Mouse (Mus musculus): Measurements from ENCODE around the gene Ankrd11.
A peak's percentile ranks its signal among the peaks of the same experiment; 100 is the strongest.

Gene Ankrd11

DNA sequence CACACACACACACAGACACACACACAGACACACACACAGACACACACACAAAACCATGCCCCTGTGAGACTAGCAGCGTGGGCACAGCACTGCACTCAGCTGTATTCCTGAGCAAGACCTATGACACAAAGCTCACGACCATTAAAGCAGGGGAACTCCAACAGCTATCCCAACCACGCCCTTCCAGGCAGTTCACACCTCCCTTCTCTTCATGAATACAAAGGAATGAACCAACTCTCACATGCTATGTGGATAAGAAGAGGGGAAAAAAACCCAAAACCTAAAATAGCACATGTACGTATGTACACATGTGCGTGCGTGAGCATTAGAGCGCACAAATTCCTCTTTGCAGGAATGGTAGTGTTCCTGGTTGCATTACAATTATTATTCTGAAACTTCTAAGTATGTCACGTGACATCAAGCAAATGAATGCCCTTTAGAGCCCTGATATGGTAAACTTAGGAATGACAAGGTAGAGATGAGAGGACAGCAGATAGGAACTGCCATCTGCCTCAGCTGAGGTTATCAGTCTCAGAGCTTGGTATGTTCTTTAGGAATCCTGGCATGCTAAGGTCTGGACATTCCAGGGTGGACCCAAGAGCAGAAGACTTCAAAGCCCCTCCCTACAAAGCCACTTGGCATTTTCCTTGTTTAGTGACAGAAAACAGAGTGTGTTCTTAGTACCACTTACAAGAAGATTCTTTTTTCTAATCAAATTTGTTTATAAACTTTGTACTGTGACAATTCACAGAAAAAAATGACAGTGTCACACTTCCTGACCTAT lies 115.9 kb downstream of the Ankrd11 start:
- no peak for DNase-seq

DNA sequence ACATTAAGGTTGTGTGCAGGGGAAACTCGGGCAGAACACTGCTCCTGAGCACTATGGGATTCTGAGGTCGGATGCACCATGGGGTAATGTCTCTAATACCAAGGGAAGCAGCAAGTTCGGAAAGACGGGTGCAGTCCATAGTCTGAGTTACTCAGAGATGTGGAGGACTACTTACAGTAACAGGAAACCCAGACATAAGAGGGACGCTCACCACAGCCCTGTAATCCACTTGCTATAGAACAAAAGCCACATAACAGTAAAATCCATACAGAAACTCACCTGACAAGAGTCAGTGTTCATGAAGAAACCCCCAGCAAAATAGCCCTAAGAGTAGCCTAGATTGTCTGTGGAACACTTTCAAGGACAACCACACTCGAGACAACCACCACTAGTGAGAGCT lies 118.0 kb downstream of the Ankrd11 start:
- DNase-seq = no peak

DNA sequence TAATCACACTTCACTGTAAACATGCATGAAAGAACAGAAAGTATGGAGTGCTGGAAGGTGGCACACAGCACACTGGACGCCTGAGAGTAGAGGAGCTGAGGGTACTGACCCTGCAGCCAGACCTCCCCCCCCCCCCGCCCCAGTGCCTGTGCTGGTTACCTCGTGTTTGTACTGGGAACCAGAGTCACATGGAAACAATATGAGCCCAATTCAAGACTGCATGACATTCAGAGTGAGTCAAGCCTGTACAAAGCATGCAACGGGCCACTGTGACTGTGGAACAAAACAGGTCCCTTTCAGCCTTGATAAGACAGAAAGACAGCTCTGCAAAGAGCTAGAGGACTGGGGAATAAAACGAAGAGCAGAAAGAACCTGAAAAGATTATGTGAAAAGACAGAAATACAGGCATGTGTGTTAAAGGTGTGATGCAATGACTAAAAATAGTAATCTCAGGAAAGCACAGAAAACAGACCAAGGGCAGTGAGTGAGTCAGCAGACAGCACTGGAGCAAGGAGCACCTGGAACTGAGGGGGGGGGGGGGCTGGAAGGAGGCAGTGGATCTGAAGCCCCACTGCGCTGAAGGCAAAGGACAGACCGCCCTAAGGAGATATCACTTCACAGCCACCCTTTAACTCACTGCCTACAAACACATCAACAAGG lies 118.5 kb downstream of the Ankrd11 start:
- no peak for DNase-seq

DNA sequence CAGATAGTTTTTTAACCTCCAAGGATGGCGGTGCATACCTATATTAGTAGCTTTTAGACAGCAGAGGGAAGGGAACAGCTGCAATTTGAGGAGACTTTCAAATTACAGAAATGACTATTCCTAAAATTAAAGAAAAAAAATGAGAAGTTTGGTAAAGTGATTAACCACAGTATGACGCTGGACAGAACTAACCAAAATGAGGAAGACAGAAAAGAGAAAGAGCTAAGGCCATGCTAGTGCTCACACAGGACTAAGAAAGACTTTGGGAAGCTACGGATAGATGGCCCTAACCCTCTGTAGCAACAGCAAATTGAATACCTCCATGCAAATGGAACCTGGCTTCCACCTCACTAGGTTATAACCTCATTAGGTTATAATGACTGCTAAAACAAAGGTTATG lies 119.1 kb downstream of the Ankrd11 start:
- DNase-seq = no peak

DNA sequence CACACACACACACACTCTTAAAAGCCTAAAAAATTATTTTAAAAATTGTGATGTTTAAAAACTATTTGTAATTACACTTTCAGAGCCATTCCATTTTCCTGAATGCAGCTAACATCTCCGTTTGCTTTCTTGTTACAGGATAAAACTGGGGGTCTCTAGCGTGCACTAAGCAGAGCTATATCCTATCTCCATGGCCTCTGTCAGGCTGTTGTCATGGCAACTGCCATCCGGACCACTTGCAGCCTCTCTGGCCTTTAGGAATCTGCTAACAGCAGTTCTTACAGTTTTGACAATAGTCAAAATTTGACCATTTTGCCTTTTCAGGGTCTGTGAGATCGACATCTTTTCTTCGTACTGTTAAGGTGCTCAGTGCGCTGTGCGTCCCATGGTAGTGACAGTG lies 121.2 kb downstream of the Ankrd11 start:
- no peak for DNase-seq

DNA sequence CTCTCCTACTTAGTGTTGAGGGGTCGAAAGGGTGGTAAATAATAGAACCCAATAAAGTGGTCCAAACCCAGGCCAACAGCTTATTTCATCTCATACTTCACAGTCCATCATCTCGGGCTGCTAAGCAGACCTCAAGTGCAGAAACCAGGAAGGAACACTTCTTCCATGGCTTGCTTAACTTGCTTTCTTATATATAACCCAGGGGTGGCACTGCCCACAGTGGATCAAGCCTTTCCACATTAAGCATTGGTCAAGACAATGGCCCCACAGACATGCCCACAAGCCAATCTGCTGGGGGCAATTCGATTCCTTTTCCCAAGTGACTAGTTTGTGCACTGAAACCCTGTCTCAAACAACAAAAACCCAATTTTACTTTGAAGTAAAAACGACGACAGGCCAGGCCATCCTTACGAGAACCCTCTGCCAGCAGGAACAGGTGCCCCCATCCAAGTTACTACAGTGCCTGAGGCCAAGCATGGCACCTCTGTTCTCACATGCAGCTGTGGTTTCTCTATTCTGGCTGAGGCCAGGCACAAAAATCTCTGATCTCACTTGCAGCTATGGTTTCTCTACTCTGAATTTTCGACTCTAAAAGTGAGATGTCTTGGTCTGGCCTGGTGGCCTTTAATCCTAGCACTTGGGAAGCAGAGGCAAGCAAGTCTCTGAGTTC lies 123.5 kb downstream of the Ankrd11 start:
- DNase-seq = no peak

DNA sequence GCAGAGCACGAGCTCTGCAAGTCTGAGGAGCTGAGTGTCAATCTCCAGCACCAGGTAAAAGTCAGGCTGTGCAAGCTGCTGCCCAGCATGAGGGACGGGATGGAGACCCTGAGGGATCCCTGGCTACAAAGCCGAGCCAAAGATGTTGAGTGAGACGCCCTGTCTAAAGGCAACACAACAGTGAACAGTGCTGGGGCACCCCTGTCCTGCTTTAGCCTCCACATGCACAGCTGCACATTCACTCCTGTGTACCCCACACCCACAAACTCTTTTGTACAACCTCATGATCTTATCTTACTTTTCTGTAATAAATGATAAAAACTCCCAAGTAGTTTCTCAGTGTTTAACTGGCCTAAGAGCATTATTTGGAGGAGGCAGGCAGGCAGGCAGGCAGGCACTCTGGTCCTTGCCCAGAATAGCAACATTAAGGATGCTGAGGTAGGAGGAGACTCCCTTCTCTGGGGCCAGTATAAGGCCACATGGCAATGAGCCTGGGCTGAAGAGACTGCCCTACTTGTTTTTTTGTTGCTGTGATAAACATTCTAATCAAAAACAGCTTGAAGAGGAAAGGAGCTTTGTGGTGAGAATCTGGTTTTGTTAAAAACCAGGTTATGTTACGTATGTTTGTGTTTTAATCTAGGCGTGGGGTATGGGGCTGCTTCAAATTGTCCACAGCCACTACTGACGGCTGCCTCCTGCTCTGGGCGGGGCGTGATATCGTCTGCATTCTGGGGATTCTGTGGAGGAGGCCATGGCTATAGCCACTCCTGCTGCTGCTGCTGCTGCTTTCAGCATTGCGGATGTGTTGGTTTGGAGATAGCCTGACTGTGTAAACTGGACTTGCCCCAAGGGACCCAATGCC lies 124.3 kb downstream of the Ankrd11 start:
- DNase-seq = peak in 1 of 2 experiments; percentile 34

DNA sequence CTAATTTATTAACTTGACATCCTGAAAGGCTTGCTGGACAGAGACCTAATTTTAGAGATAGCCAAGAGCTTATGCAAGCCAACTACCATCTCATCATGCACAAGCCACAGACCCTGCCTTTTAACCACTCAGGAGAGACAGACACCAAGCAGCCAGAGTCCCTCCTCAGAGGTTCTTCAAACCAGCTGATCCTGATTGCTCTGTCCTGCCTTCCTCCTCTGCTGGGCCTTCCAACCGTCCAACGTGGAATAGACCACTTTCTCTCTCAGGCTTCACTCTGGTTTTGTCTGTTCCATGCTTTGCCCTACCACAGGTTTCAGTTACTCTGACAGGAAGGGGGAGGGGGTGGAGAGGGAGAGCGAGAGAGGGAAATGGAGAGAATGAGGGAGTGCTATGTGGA lies 125.3 kb downstream of the Ankrd11 start:
- DNase-seq = no peak

DNA sequence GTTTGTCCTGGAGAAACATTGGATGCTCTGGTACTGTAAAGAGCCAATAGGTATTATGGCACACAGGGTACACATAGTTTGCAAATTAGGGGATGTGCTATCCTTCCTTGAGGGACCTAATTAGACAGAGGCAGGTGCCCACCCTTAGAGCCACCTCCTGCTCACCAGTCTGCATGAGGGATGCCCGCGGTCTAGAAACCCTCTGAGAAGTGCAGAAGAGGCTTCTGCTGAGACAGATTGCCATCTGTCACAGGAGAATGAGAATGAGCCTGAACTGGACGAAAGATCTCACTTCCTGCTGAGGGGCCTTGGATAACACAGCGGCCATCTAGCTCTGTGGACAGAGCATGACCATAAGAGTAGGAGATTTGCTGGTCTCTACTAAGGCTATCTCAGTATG lies 129.2 kb downstream of the Ankrd11 start:
- DNase-seq = peak; percentile 47 to 56

DNA sequence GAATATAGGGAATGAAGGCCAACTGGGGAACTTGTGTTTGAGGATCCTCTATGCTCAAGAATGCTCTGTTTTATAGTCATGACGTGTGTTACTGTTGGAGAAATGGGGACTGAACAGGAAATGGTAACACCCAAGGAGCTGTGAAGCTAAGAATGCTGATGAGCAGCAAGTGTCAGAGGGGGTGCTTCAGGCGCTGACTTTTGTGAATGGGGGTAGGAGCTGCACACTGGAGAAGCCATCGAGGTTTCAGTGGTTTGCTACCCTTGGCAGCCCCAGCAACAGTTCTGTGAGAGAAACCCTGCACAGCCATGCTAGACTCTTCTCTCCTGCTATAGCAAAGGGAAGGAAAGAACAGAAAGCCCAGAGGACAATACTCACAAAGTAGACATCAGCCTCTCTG lies 129.9 kb downstream of the Ankrd11 start:
- DNase-seq = no peak

DNA sequence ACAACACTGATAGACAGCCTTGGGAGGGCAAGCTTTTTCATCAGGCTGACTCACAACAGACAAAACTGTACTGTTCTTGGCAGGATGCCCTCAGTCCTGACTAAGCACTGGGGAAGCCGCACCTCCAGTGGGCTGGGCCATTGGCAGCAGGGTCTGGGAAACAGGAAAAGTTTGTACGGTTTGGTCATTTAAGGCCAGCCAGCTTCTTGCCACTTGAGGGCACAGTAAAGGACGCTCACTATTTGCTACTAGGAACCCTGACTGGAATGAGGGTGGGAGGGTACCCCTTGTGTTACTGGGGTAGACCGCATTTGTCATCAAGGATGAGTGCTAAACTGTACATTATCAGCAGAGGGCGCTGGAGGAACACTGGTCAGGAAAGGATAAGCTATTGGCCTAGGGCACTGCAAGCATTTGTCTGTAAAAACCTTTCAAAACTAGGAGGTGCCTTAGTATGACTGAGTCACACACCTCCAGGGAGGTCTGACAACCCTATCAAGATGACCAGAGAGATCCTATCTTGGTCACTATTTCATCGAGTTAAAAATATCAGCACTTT lies 135.5 kb downstream of the Ankrd11 start:
- peak; percentile 78 to 93 for DNase-seq

DNA sequence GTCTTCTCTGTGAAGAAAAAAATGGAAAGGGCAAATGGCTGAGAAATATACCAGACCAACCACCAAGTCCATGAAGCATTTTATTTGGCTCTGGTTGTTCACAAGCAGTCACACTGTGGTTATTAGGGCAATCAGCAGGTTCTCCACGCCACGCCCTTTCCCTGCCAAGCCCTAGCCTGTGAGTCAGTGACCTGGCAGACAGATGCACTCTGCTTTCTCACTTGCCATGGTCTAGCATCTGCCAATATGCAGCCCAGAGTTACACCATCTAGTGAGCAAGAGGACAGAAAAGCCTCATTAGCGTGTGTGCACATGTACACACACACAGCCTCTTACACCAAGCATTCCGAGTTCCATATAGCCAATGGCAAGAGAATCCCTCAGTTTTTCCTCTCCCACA lies 136.7 kb downstream of the Ankrd11 start:
- DNase-seq = peak; percentile 49 to 64

DNA sequence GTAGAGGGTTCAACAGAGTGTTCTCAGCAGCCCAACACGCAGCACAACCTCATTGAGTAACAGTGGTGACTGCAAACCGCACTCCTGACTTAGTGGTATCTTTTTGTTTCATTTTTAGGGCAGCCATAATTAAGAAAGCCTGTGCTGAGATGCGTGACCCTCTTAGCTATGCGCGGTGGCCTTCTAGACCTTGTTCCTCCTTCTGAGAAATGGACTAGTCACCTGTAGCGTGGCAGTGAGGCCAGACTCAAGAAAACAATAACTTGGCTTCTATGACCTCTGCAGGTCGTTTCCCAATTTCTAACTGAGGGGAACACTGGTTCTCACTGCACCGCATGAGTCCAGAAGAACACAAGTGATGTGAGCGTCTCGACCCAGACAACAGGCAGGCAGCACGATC lies 137.6 kb downstream of the Ankrd11 start:
- DNase-seq = no peak

DNA sequence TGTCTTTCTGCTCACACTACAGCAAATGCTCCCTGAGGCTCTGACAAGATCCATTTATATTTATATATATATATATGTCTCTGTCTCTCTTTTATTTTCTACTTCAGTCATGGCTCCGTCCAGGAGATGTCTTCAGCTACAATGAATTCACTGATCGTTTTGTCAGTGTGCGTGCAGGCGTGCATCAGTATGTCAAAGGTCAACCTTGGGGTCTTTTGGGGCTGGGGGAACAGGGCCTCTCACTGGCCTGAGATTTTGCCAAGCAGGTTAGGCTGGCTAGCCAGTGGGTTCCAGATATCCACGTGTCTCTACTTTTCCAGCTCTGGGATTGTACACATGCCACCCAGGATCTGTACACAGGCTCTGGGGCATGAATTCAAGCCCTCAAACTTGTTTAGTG lies 139.1 kb downstream of the Ankrd11 start:
- no peak for DNase-seq

DNA sequence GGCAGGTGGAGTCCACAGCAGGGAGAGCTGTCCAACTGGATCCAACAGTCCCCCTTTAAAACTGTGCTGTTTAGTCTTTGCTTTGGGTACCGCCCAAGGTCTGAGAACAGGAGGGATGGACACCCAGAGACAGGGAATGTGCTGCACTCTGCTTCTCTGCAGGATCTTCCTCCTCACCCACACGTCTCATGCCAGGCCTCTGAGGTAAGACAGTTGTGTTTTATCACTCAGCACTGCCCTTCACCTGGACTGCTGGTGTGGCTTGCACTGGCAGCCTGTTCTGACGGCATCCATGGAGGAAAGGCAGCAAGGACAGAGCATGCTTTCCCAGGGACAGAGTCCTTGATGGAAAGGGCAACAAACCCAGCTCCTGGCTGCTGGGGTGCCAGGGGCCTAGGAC lies 139.5 kb downstream of the Ankrd11 start:
- peak in 1 of 2 experiments; percentile 29 for DNase-seq

DNA sequence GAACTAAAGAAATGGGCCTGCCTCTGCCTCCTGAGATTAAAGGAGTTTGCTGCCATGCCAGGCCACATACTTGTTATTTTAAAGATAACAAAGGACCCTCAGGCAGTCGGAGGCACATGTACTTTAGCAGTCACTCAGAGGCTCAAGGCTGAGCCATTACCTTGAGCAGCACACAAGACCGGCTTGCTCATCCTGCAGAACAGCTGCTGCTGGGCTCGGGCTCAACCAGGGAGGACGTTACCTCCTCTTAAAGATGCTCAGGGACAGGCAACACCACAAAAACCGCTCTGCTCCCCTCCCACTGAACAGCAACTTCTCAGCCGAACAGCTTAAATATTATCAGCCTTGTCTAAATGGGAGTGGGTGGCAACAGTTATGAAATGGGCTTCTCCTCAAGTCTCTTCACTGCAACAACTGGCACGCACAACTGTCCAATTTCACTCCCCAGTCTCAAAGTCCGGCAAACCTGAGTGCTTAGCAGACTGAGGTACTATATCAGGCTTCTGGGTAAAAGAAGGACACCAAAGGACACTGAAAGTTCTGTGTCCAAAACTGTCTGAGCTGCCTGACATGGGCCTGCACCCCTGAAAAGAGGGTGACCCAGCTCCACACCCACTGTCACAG lies 140.1 kb downstream of the Ankrd11 start:
- DNase-seq = no peak

DNA sequence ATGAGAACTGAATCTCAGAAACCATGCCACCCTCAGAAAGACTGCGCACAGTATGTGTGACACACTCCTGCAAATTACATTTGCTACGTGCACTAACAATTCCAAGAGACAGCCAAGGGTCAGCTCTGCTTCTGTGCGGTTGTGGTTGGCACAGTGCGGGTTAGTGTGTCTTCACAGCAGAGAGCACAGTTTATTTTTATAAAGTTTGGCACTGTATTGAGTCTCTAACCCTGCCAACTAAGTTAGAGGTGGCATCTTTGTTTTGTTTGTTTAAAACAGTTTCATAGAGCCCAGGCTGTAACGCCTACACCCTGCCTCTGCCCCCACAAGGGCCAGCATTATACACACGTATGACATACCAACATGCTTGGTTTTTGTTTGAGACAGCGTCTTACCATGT lies 140.6 kb downstream of the Ankrd11 start:
- DNase-seq = no peak

DNA sequence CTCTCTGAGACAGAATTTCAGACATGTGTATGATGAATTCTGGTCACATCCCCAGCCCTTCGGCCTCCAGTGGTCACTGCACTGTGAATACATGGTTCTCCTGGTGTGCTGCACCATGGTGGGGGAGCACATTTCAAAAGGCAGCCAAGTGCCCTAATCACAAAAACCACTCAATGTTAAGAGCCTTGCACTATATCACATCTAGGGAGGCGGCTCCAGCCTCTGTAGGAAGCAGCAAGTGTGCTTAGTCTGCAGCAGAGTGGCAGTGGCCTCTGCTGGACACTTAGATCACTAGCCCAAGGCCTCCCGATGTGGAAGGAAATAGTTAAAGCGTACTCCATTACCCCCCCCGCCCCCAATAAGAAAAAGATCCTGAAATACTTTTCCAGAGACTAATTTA lies 143.0 kb downstream of the Ankrd11 start:
- DNase-seq = no peak

DNA sequence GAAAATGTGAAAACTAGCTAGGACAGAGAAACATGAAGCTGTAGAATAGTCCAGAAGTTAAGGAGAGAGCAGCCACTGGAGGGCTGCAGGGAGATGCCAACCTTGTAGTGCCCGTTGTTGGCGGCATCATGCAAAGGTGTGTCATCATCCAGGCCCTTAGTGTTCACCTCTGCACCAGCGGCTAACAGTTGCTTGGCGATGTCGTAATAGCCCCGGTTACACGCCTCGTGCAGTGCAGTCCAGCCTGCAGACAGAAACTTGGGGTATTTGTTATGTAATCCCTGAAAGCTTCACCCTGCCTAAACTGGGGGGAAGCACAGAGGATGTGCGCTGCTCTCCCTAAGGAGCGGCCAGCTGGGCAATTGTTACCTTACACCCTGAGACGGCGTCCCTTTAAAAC lies 143.6 kb downstream of the Ankrd11 start:
- DNase-seq = no peak

DNA sequence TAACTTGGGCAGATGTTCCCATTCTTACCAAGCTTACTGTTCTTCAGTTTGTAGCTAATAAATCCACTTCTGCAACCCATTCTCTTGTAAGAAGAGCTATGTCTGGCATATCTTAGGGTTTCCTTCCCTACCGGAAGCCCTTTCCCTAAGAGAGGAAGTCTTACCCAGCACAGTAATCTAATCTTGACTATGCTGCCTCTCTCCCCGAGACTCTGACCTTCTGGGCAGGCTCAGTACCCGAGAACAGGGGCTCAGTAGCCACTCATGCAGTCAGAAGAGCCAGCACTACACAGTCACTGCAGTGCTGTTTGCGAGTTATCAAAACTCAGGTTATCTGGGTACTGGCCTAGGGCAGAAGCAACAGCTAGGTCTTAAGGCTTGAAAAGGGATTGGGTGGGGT lies 144.1 kb downstream of the Ankrd11 start:
- DNase-seq = no peak

DNA sequence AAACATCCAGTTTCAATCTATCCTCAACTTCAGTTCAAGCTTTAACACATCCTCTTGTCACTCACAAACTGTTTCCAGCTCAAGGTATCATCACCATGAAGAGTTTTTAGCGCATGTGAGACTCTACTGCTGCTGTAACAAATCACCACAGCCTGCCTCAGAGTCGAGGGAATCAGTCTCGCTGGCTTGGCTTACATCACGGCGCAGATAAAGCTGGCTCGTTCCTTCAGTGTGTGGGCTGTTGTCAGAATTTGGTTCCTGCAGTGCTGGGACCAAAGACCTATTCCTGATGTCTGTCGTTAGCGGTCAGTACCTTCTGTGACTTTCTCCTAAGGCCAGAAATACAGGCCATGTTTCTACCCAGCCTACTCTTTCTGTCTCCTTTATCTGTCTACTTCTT lies 144.9 kb downstream of the Ankrd11 start:
- no peak for DNase-seq

DNA sequence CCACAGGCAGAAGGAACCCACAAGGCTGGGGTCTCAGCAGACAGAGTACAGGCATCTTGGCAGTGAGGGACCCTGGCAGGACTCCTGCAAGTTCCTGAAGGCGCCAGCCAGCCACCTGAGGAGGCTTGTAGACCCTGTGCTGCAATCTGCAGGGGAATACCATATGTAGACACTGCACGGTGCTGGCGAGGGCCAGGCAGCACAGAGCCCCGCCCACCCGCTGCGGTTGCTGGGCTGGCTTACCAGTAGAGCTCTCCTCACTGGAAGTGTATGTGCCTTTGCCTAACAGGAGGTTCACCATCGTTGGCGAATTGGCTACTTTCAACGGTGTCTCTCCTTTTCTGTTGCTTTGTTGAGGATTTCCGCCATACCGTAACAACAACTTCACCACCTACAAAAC lies 145.8 kb downstream of the Ankrd11 start:
- no peak for DNase-seq

Data from cerebellum, postnatal 36 days (tissue).